Mouse (Mus musculus) embryonic facial prominence, embryonic 11.5 days (tissue): ENCODE measurements around the gene Rai1. TPM values are rescaled to one million over a fixed set of nuclear protein-coding genes. Genes with fewer than 3 reads are reported as not detected.

ENCODE experiments used
- ATAC-seq: fragments of 200-750 bp; cut with Nextera tagmentation; replicated peaks from 2 replicates; pipeline ENCODE4 v1.8.0; 2017; ENCODE audit warnings: low read depth; ENCODE audit not compliant: insufficient number of reproducible peaks, low FRiP score, low TSS enrichment
- DNase-seq: peaks from one replicate; pipeline ENCODE4 v3.0.0-alpha.2; 2015; ENCODE audit warnings: low spot score
- H3K27ac ChIP-seq: fragments of 300-500 bp; sonication (generic); replicated peaks from 2 replicates; pipeline ENCODE4 v1.5.1; 2014; ENCODE audit warnings: mild to moderate bottlenecking, low read depth, low read length, control low read depth
- H3K27me3 ChIP-seq: fragments of 300-500 bp; sonication (generic); 2 replicates; pipeline ENCODE4 v1.6.1; 2014; ENCODE audit warnings: mild to moderate bottlenecking, low read length, moderate library complexity, mixed read lengths; ENCODE audit not compliant: control insufficient read depth, insufficient read depth
- H3K36me3 ChIP-seq: fragments of 300-500 bp; sonication (generic); replicated peaks from 2 replicates; pipeline ENCODE4 v1.6.1; 2014; ENCODE audit warnings: low read depth, mild to moderate bottlenecking, low read length, moderate library complexity, mixed read lengths; ENCODE audit not compliant: control insufficient read depth, insufficient read depth
- H3K4me1 ChIP-seq: fragments of 300-500 bp; sonication (generic); 2 replicates; pipeline ENCODE4 v1.6.1; 2014; ENCODE audit warnings: low read length, mixed read lengths; ENCODE audit not compliant: control insufficient read depth, insufficient read depth
- H3K4me2 ChIP-seq: fragments of 300-500 bp; sonication (generic); 2 replicates; pipeline ENCODE4 v1.6.1; 2014; ENCODE audit warnings: low read depth, mild to moderate bottlenecking, control low read depth, low read length, moderate library complexity
- H3K4me3 ChIP-seq: fragments of 300-500 bp; sonication (generic); 2 replicates; pipeline ENCODE4 v1.5.1; 2014; ENCODE audit warnings: low read depth, low read length, control low read depth
- H3K9ac ChIP-seq: fragments of 300-500 bp; sonication (generic); replicated peaks from 2 replicates; pipeline ENCODE4 v1.6.1; 2014; ENCODE audit warnings: mild to moderate bottlenecking, control low read depth, low read length
- H3K9me3 ChIP-seq: fragments of 300-500 bp; sonication (generic); replicated peaks from 2 replicates; pipeline ENCODE4 v1.6.1; 2016; ENCODE audit warnings: mild to moderate bottlenecking, low read length, inconsistent platforms, mixed read lengths; ENCODE audit not compliant: control insufficient read depth
- WGBS: fragments of 180-500 bp; shearing (Covaris S2); extraction: QIAGEN DNeasy Blood & Tissue Kit; methylation state at CpG from one replicate; pipeline ENCODE4 v1.1.7; 2014; 5-methylcytosine and 5-hydroxymethylcytosine counted together
- microRNA-seq: library from miRNA; unstranded; fragments of <30 nt; microRNA quantifications from one replicate; pipeline ENCODE4, GENCODE M21; 2016; ENCODE audit warnings: borderline number of aligned reads
- polyA plus RNA-seq: library from polyadenylated mRNA; unstranded; fragments of >200 nt; fragmentation: Nextera tagmentation; extraction: Ambion mirVana; gene quantifications from 2 replicates; pipeline ENCODE4 v1.2.1, GENCODE M21; 2014

The Rai1 gene
- polyA plus RNA-seq, 1 experiment from 2014 or later, result 21.0 TPM

- no peak for ATAC-seq
- Histone ChIP-seq H3K4me2 (no peak overlapping the region), H3K4me3 (no peak overlapping the region), H3K9ac (no peak overlapping the region), H3K36me3 (no peaks in the 10 kb centered on the region), H3K27me3 (no peaks in the 10 kb centered on the region), H3K9me3 (no peaks in the 10 kb centered on the region), H3K4me1 (no peaks in the 10 kb centered on the region), H3K27ac (0 out of 2 replicates have a peak overlapping the region, but pooled peaks have one; percentile 20)
- 42% methylated on average over 5 of the region's 5 CpGs for WGBS
- no peak for DNase-seq
These were observed 143.1 kb downstream of the Rai1 start for GRCm38 (mm10) chr11:60247753-60248550.

Small RNAs within 50 kb of the gene (microRNA-seq; reads per million reads assigned to microRNA genes)
- not detected for gene Mir6921
- not detected for gene Mir6922

Other genes with a start within 250 kb of the Rai1 start
- 40.9 and 45.9 TPM in 2 replicates for gene Med9, start 156.8 kb upstream of the Rai1 start, polyA plus RNA-seq
- 2.2 TPM in 2 replicates for gene Rasd1, start 140.1 kb upstream of the Rai1 start, polyA plus RNA-seq
- gene Pemt, start 58.5 kb upstream of the Rai1 start, polyA plus RNA-seq, result 6.1 and 7.3 TPM in 2 replicates
- 45.1 and 46.7 TPM in 2 replicates for gene Srebf1, start 117.6 kb downstream of the Rai1 start, polyA plus RNA-seq
- 9.0 and 11.5 TPM in 2 replicates for gene Tom1l2, start 247.9 kb downstream of the Rai1 start, polyA plus RNA-seq
- gene Drc3, start 248.3 kb downstream of the Rai1 start, polyA plus RNA-seq, result 1.3 and 2.2 TPM in 2 replicates